Mouse (Mus musculus) myocyte (in vitro differentiated cells): Measurements from ENCODE around the gene H2afb1. TPM values are rescaled to one million over a fixed set of nuclear protein-coding genes. Genes with fewer than 3 reads are reported as not detected.
"Not testable (repeated sequence)": the region's sequence is repeated elsewhere in the genome, so short reads cannot be mapped to it uniquely, and the experiment has no call there.

Source experiments
- H3K27me3 ChIP-seq: one replicate; pipeline ENCODE4 v1.6.1; 2011; ENCODE audit not compliant: control insufficient read depth, insufficient read depth, insufficient read length
- H3K36me3 ChIP-seq: one replicate; pipeline ENCODE4 v1.6.1; 2011; ENCODE audit not compliant: control insufficient read depth, insufficient read depth
- H3K4me2 ChIP-seq: one replicate; pipeline ENCODE4 v1.6.1; 2011; ENCODE audit warnings: low read depth, control low read depth
- H3K4me3 ChIP-seq: one replicate; pipeline ENCODE4 v1.5.1; 2011; ENCODE audit warnings: mild to moderate bottlenecking, control low read depth, moderate library complexity
- H3K79me2 ChIP-seq: one replicate; pipeline ENCODE4 v1.6.1; 2011; ENCODE audit not compliant: control insufficient read depth, insufficient read depth
- H3ac ChIP-seq: one replicate; pipeline ENCODE4 v1.6.1; 2011; ENCODE audit not compliant: control insufficient read depth, insufficient read length
- CEBPB ChIP-seq: IDR thresholded peaks from 2 replicates; pipeline ENCODE4 v1.6.1; 2011; ENCODE audit warnings: mild to moderate bottlenecking, moderate library complexity; ENCODE audit not compliant: poor library complexity, insufficient read depth, severe bottlenecking
- E2F4 ChIP-seq: IDR thresholded peaks from one replicate; pipeline ENCODE4 v1.6.1; 2011; ENCODE audit warnings: mild to moderate bottlenecking, control low read depth, moderate library complexity; ENCODE audit not compliant: insufficient read depth
- MAX ChIP-seq: IDR thresholded peaks from one replicate; pipeline ENCODE4 v1.6.1; 2011; ENCODE audit warnings: low read depth, mild to moderate bottlenecking, control low read depth
- MYOD1 ChIP-seq, 3 experiments: IDR thresholded peaks; one replicate each; pipeline ENCODE4 v1.6.1; 2011; ENCODE audit warnings: control low read depth in 2 of 3, low read depth in 2 of 3, mild to moderate bottlenecking in 2 of 3, moderate library complexity in 1 of 3; ENCODE audit not compliant: insufficient read length in 2 of 3, control insufficient read depth in 1 of 3
- MYOG ChIP-seq, 3 experiments: IDR thresholded peaks; one replicate each; pipeline ENCODE4 v1.6.1; 2011; ENCODE audit warnings: control low read depth in 2 of 3, low read depth in 2 of 3, mild to moderate bottlenecking in 2 of 3; ENCODE audit not compliant: insufficient read length in 2 of 3, control insufficient read depth in 1 of 3, insufficient read depth in 1 of 3
- POLR2A ChIP-seq: IDR thresholded peaks from one replicate; pipeline ENCODE4 v1.6.1; 2011; ENCODE audit warnings: low read depth, mild to moderate bottlenecking, control low read depth, moderate library complexity; ENCODE audit not compliant: insufficient read length
- POLR2AphosphoS2 ChIP-seq: IDR thresholded peaks from one replicate; pipeline ENCODE4 v1.6.1; 2011; ENCODE audit warnings: low read depth, control low read depth; ENCODE audit not compliant: insufficient read length
- REST ChIP-seq: IDR thresholded peaks from one replicate; pipeline ENCODE4 v1.6.1; 2011; ENCODE audit warnings: mild to moderate bottlenecking, control low read depth, moderate library complexity; ENCODE audit not compliant: insufficient read depth, insufficient read length
- SRF ChIP-seq: IDR thresholded peaks from one replicate; pipeline ENCODE4 v1.6.1; 2011; ENCODE audit warnings: low read depth; ENCODE audit not compliant: control insufficient read depth, insufficient read length
- TCF12 ChIP-seq: IDR thresholded peaks from one replicate; pipeline ENCODE4 v1.6.1; 2011; ENCODE audit warnings: mild to moderate bottlenecking, control low read depth; ENCODE audit not compliant: poor library complexity, insufficient read depth, severe bottlenecking
- TCF3 ChIP-seq: IDR thresholded peaks from one replicate; pipeline ENCODE4 v1.6.1; 2011; ENCODE audit warnings: low read depth, control low read depth; ENCODE audit not compliant: insufficient read length
- USF1 ChIP-seq: IDR thresholded peaks from one replicate; pipeline ENCODE4 v1.6.1; 2011; ENCODE audit warnings: low read depth, mild to moderate bottlenecking, control low read depth, moderate library complexity
- polyA plus RNA-seq: library from polyadenylated mRNA; unstranded; fragments of >200 nt; fragmentation: generic; extraction: Trizol; gene quantifications from one replicate; pipeline ENCODE4 v1.2.1, GENCODE M21; 2012; ENCODE audit warnings: missing spikeins

The H2afb1 gene
- not detected for polyA plus RNA-seq

- H3ac ChIP-seq, H3K36me3 ChIP-seq, H3K4me2 ChIP-seq, H3K79me2 ChIP-seq, H3K4me3 ChIP-seq, H3K27me3 ChIP-seq: not testable (repeated sequence)
Measured at GRCm38 (mm10) chrX:117014457-117014856, at the start of gene H2afb1. TSS of gene H2afb1 (plus strand) at chrX:117014757.

DNA sequence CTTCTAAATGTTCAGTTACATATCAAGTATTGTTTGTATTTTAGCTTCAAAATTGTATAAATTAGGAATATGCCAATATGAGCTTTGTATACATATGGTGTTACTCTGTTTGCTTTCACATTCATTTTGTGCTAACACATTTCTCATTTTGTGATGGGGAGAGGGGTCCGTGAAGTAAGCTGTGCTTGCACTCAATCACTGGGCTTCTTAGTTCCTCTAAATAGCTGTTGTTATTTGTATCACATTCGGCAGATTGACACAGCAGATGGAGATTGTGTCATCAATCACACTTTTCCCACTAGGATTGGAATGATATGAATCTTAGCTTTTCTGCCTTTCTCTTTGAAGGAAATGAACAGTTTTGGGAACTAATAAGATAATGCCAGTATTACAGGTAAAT, 21.5 kb downstream of the H2afb1 start:
- Histone ChIP-seq H3K4me2 (no peak overlapping the region), H3K79me2 (no peaks in the 10 kb centered on the region), H3K27me3 (no peaks in the 10 kb centered on the region), H3ac (no peak overlapping the region), H3K4me3 (no peak overlapping the region), H3K36me3 (no peaks in the 10 kb centered on the region)
- no peak for TF ChIP-seq CEBPB
- TF ChIP-seq POLR2AphosphoS2, result no peak
- TF ChIP-seq POLR2A, result no peak
- no peak for TF ChIP-seq REST
- TF ChIP-seq TCF3, result no peak
- no peak for TF ChIP-seq MYOG (IDR thresholded peaks at IDR 0.05; ENCODE audit: control insufficient read depth in 1 of 3, insufficient read depth in 1 of 3, insufficient read length in 2 of 3, low read depth in 2 of 3)
- TF ChIP-seq USF1, result no peak
- TF ChIP-seq E2F4, result no peak
- no peak for TF ChIP-seq MYOD1 (IDR thresholded peaks at IDR 0.05; ENCODE audit: control insufficient read depth in 1 of 3, insufficient read length in 2 of 3, low read depth in 2 of 3)
- TF ChIP-seq TCF12, result no peak
- no peak for TF ChIP-seq MAX
- no peak for TF ChIP-seq SRF
